Mouse (Mus musculus): ENCODE data around the gene Slc7a10.
"Not testable (repeated sequence)": the region's sequence is repeated elsewhere in the genome, so short reads cannot be mapped to it uniquely, and the experiment has no call there.

Gene Slc7a10

DNA sequence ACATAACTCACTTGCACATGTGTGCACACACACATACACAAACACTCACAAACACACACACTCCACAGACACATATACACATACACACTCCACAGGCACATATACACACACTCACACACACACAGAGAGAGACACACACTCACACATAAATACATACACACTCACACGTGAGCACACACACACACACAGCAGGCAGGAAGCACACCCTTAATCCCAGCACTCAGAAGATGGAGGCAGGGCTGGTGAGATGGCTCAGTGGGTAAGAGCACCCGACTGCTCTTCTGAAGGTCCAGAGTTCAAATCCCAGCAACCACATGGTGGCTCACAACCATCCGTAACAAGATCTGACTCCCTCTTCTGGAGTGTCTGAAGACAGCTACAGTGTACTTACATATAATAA is 51.8 kb downstream of the Slc7a10 start:
- DNase-seq (ENCODE audit: low read depth, low spot score), result not testable (repeated sequence)

Measured in forelimb bud, embryonic 11.5 days (tissue).